In genomic region chr4:110549223-110549622, GRCm38 (mm10) we compare ENCODE assay signal across 23 mouse cellular contexts.
DNase-seq lines count a peak whose midpoint lies in the region; ATAC-seq lines count a peak whose summit lies in the region.
"Had no signal": no experiment of that assay in that cellular context is flagged by ENCODE, and none has a peak within 500 bp of the region (broad histone marks: within the 10 kb centered on the region; RNA-seq: fewer than 3 reads in every experiment).

No protein-coding gene starts in this region.

- H3K9me3 ChIP-seq in midbrain, embryonic 14.5 days (ENCODE audit: control insufficient read depth, low read length): no peaks in the 10 kb centered on the region
- no peaks in the 10 kb centered on the region for H3K9me3 ChIP-seq in midbrain, embryonic 11.5 days (ENCODE audit: control insufficient read depth, low read length)
- no peaks in the 10 kb centered on the region for H3K9me3 ChIP-seq in intestine, embryonic 15.5 days
- H3K9me3 ChIP-seq: embryonic facial prominence, embryonic 13.5 days; forebrain, embryonic 10.5 days; forebrain, embryonic 13.5 days; hindbrain, embryonic 12.5 days had no signal

- no peaks in the 10 kb centered on the region for H3K36me3 ChIP-seq in midbrain, embryonic 14.5 days (ENCODE audit: control insufficient read depth, insufficient read depth, low read length)
- no peaks in the 10 kb centered on the region for H3K36me3 ChIP-seq in midbrain, embryonic 11.5 days (ENCODE audit: control insufficient read depth, insufficient read depth, low read length)
- H3K36me3 ChIP-seq in intestine, embryonic 15.5 days: no peaks in the 10 kb centered on the region
- H3K36me3 ChIP-seq: embryonic facial prominence, embryonic 13.5 days; forebrain, embryonic 10.5 days; hindbrain, embryonic 12.5 days had no signal

- no peaks in the 10 kb centered on the region for H3K27me3 ChIP-seq in midbrain, embryonic 14.5 days (ENCODE audit: control insufficient read depth, insufficient read depth, low read length)
- no peaks in the 10 kb centered on the region for H3K27me3 ChIP-seq in midbrain, embryonic 11.5 days (ENCODE audit: control insufficient read depth, insufficient read depth, low read length)
- H3K27me3 ChIP-seq in intestine, embryonic 15.5 days (replicated peaks): no peaks in the 10 kb centered on the region
- H3K27me3 ChIP-seq: embryonic facial prominence, embryonic 13.5 days; forebrain, embryonic 13.5 days; hindbrain, embryonic 12.5 days had no signal

- WGBS in midbrain, embryonic 14.5 days: 60% methylated on average over 3 of the region's 3 CpGs
- 73% methylated on average over 3 of the region's 3 CpGs for WGBS in midbrain, embryonic 11.5 days
- WGBS in intestine, embryonic 15.5 days: 59% methylated on average over 3 of the region's 3 CpGs

- H3K4me2 ChIP-seq in midbrain, embryonic 14.5 days (ENCODE audit: low read length): no peak overlapping the region
- no peak overlapping the region for H3K4me2 ChIP-seq in midbrain, embryonic 11.5 days
- no peak overlapping the region for H3K4me2 ChIP-seq in intestine, embryonic 15.5 days (replicated peaks)
- H3K4me2 ChIP-seq: embryonic facial prominence, embryonic 13.5 days; forebrain, embryonic 13.5 days; heart, embryonic 11.5 days; hindbrain, embryonic 12.5 days had no signal

- no peak overlapping the region for H3K4me3 ChIP-seq in midbrain, embryonic 14.5 days (replicated peaks; ENCODE audit: low read depth, low read length)
- no peak overlapping the region for H3K4me3 ChIP-seq in midbrain, embryonic 11.5 days (ENCODE audit: low read depth, low read length)
- no peak overlapping the region for H3K4me3 ChIP-seq in intestine, embryonic 15.5 days (replicated peaks)
- H3K4me3 ChIP-seq: embryonic facial prominence, embryonic 13.5 days; forebrain, embryonic 10.5 days; forebrain, embryonic 13.5 days; hindbrain, embryonic 12.5 days had no signal

- no peak for ATAC-seq in midbrain, embryonic 14.5 days (ENCODE audit: low FRiP score, low TSS enrichment)
- no peak for ATAC-seq in midbrain, embryonic 11.5 days (ENCODE audit: low FRiP score)
- no peak for ATAC-seq in intestine, embryonic 15.5 days
- ATAC-seq: activated CD4-positive, CD25-positive, alpha-beta regulatory T cell, adult 4 months; CD4-positive, CD25-positive, alpha-beta regulatory T cell, adult 4 months; forebrain, embryonic 13.5 days; forebrain, embryonic 16.5 days; hindbrain, embryonic 16.5 days had no signal

- no peak overlapping the region for H3K9ac ChIP-seq in midbrain, embryonic 14.5 days (replicated peaks; ENCODE audit: low read length)
- H3K9ac ChIP-seq in midbrain, embryonic 11.5 days (ENCODE audit: low read length): no peak overlapping the region
- H3K9ac ChIP-seq in intestine, embryonic 15.5 days: no peak overlapping the region
- H3K9ac ChIP-seq: embryonic facial prominence, embryonic 13.5 days; forebrain, embryonic 13.5 days; hindbrain, embryonic 12.5 days had no signal

- DNase-seq in midbrain, embryonic 14.5 days: peak; percentile 30
- DNase-seq in midbrain, embryonic 11.5 days (ENCODE audit: low spot score, missing footprints): no peak
- peak; percentile 5 for DNase-seq in MN1 (ENCODE audit: low spot score)
- peak; percentile 3 for DNase-seq in brain, adult 2 months (ENCODE audit: low read depth, low spot score)
- DNase-seq in gastrocnemius, postnatal 25 days: no peak
- DNase-seq: adrenal gland, adult 8-10 months; adrenal gland, postnatal 25 days; cerebellum, adult 11 months; cerebellum, adult 2 months; cerebellum, adult 9-11 months; cerebellum, postnatal 25 days; gastrocnemius, postnatal 10 days; heart, adult 11 months had no signal

- H3K27ac ChIP-seq in midbrain, embryonic 14.5 days (replicated peaks; ENCODE audit: low read depth, low read length): no peak overlapping the region
- no peak overlapping the region for H3K27ac ChIP-seq in midbrain, embryonic 11.5 days (ENCODE audit: low read depth, low read length)
- no peak overlapping the region for H3K27ac ChIP-seq in intestine, embryonic 15.5 days
- H3K27ac ChIP-seq: embryonic facial prominence, embryonic 13.5 days; forebrain, embryonic 10.5 days; forebrain, embryonic 13.5 days; hindbrain, embryonic 12.5 days had no signal

- no peaks in the 10 kb centered on the region for H3K4me1 ChIP-seq in midbrain, embryonic 14.5 days (ENCODE audit: control insufficient read depth, insufficient read depth, low read length)
- H3K4me1 ChIP-seq in midbrain, embryonic 11.5 days (ENCODE audit: control insufficient read depth, insufficient read depth, low read length): no peaks in the 10 kb centered on the region
- H3K4me1 ChIP-seq in intestine, embryonic 15.5 days (replicated peaks): no peaks in the 10 kb centered on the region
- H3K4me1 ChIP-seq: embryonic facial prominence, embryonic 13.5 days; forebrain, embryonic 10.5 days; forebrain, embryonic 13.5 days; hindbrain, embryonic 12.5 days had no signal

Comparison
In these comparisons a context has a peak if more than half of its experiments do, and no peak if none do; other contexts are left out.
1. DNase-seq: peak in midbrain, embryonic 14.5 days (single experiment), MN1 (single experiment) and brain, adult 2 months (single experiment); none in midbrain, embryonic 11.5 days (single experiment) and gastrocnemius, postnatal 25 days (single experiment).